Mouse (Mus musculus) retina, postnatal 7 days (tissue): ENCODE measurements at regions not wholly inside any gene's neighbourhood (a gene's known extent, or its start where the extent isn't known, plus 50 kb on each side); places are given as distances from the start of the nearest gene placed in this dataset.
A peak's percentile ranks its signal among the peaks of the same experiment; 100 is the strongest.

ENCODE experiments used
- DNase-seq: peaks from one replicate; pipeline ENCODE4 v3.0.0-alpha.2; 2012; ENCODE audit warnings: low read depth, low spot score

DNA sequence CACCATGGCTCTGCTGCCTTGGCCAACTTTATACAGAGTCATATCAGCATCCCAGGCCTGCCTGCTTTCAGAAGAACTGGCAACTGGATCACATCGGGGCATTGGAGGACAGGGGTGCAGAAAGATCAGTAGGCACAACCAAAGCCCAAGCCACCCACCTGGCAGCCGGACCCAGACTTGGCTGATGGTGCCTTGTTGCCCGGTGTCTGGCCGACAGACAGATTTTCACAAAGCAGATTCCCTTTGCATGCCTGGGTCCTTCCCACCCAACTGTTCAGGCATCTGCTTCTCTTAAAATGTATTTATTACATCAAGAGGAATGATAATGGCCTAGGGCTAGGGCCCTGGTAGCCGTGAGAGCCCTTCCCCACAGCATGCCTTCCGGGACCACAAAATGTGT lies 96.2 kb downstream of the Gm26897 start:
- no peak for DNase-seq

DNA sequence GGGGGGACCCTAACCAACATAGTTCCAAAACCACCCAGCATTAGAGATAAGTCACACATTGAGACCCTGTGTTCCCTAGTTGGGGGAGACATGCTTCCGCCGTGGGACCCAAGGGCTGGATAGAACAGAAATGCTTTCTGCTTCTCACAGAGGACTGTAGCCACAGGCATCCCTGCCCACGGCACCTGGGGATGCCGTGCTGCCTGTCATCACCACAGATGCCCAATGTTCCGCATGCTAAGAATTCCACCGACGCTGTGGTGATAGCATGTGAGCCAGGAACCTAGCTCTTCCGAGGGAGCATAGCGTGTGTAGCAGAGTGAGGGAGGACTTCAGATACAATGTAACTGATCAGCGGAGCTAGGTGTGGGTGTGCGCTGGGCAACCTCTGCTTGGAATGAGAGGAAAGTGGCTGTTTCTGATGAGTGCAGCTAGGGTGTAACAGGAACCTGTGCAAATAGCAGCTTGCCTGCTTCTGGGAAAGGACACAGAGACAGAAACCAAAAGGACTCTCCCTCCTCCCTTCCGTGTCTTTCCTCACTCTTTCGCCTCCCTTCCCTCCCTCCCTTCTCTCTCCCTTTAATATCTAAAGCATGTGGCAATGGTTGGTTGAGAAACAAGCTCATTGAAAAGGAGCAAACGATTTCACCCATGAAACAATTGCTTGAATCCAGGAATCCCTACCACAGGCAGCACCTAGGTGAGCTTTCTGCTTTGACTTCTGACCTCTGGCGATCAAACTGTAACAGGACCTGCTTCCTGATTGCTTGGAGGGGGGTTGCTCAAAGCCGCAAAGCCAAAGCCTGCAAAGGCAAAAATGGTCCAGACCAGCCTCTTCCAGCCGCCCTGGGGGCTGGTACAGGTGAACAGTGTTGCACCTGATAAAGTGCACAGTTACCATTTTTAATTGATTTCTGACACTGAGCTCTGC lies 102.3 kb downstream of the Gm26897 start:
- no peak for DNase-seq

DNA sequence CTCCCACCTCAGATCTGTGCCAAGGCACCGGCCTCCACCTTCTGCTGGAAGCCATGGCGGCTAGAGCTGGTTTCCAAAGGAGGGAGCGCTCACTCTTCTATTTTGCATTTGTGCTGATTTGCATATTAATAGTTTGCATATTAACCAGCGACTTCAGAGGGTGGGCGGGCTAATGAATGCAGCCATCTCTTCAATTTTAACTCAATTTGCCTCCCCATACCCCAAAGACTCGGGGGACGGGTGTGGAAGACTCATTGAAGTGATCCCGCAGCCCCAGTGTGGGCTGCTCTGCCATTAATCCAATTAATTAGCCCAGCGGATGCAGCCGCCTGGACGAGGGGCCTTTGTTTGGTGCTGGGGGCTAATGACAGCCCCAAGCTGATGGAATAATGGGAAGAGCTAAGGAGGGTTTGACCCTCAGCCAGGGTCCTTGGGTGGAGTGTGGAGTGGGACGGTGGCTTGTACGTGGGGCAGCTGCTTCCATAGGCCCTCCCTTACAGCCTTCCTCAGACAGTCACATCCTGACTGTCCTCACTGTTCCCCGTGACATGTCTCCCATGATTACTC lies 103.0 kb downstream of the Gm26897 start:
- no peak for DNase-seq

DNA sequence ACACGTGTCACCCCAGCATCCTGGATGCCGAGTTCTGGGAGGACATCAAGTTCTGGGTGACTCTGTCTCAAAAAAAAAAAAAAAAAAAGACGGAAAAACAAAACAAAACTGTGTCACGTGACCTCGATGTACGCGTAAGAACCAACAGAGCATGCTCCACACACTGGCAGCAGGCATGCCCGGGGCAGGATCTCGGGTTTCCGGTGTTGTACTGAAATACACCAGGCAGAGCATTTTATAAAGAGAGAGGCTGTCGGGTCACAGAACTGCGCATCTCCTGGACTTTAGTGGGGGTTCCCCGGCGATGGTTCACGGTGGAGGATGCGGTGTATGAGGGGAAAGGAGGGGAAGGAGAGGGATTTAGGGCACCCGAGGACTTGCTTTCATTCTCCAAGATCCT lies 108.7 kb downstream of the Gm26897 start:
- DNase-seq, result no peak

DNA sequence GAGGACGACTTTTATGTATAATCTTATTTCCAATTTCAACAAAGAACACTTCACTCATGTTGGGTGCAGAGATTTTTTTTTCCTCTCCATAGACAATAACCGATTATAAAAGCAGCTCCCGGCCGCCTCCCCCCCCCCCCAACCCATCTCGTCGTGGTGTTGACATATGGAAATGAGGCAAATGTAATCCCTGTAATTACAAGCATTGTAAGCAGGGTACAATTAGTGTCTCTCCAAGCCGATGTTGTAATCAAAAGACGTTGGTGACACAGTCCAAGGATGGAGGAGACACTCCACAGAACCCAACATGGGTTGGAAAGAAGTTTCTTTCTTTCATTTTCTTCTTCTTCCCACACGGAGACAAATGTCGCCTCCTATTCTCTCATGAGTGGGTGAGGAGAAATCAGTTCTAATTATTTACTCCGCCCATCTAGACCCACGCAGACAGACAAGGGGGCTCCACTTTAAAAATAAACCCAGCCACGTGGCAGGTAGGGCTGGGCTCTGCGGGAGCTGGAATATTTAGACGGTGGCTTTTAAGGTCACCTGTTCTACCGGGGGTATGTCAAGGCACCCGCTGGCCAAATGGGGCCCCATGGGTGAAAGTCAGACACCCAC lies 110.0 kb downstream of the Gm26897 start:
- DNase-seq, result no peak

DNA sequence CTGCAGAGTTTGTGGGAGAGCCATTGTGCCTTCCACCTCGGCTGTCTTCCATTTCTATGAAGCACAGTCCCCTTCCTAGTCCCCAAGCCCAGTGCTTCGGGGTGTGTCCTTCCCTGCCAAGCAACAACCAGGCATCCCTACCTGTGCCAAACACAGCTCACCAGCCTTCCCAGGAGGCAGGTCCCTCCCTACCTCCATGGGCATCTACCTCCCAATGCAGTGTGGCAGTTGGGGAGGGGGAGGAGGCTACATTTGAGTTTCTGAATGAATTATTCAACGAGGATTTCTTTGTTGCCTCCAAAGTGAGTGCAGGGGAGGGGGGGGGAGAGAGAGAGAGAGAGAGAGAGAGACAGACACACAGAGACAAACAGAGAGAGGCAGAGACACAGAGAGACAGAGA lies 110.8 kb downstream of the Gm26897 start:
- no peak for DNase-seq

DNA sequence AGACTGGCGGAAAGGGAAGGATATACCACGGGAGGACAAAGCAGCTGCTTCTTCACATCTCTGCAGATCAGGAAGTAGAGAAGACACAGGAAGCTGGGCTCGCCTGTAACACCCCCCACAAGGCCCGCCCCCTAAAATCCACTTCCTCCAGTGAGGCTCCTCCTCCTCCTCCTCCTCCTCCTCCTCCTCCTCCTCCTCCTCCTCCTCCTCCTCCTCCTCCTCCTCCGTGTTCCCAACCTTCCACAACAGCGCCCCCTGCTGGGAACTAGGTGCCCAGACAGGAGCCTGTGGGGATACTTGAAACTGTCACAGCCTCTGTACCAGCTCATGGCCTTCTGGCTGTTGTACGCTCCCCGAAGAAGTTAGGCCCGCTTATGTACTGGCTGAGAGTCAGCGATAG lies 115.2 kb downstream of the Gm26897 start:
- no peak for DNase-seq

DNA sequence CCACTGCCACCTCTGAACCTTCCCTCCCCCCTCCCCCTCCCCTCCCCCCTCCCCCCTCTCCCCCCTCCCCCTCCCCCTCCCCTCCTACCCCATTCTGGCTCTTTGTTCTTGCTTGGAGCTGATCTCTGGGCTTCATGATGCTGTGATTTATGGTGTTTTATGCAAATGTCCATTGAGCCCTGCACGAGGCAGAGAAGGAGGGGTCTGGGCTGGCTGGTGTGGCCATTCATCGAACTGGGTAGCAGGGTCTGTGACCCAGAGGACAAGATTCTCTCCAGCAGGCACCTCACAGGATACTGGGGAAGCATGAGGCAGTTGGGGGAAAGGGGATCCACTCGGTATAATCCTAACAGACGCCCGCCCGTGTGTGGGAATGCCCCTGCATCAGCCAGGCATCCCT lies 119.0 kb downstream of the Gm26897 start:
- no peak for DNase-seq

DNA sequence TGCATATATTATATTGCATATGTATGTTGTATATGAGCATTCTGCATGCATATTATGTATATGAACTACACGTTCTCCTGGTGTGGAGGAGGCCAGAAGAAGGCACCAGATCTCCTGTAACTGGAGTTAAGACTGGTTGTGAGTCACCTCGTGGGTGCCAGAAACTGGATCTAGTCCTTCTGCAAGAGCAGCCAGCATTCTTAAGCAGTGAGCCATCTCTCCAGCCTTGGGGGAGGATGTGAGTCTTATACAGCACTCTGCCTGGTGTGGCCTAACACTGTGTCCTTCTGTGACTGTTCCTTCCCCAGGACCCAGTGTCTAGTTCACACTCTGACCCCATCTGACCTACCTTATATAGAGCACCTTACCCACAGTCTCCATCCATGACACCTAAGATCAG lies 121.6 kb downstream of the Gm26897 start:
- no peak for DNase-seq

DNA sequence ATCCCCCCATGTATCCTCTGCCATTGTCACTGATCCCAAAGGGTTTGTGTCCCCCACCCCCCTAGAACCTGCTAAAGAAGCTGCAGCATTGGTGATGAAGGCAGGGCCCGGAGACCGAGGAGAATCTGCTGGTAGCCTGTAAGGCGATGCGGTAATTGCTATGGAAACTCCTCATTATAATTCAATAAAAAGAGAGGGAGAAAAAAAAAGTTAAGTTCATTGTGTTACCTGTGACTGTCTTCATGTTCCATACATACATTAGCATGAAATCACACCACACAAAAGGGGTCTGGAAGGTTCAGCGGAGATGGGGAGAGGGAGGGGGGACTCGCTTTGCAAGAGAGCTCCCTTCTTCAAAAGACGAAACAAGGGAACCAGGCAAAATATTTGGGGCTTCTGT lies 123.5 kb downstream of the Gm26897 start:
- DNase-seq, result no peak

DNA sequence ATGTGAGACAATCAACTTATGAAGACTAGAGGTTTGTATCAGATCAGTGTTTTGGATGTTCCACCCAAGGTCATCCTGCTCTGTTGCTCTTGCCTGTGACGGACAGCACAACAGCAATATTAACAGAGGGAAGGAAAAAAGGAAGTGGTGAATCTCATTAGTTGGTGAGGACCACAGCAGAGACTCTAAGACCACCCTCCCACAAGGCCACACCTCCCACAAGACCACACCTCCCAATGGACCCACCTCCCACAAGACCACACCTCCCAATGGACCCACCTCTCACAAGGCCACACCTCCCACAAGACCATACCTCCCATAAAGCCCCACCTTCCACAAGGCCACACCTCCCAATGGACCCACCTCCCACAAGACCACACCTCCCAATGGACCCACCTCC lies 126.7 kb downstream of the Gm26897 start:
- DNase-seq, result no peak

DNA sequence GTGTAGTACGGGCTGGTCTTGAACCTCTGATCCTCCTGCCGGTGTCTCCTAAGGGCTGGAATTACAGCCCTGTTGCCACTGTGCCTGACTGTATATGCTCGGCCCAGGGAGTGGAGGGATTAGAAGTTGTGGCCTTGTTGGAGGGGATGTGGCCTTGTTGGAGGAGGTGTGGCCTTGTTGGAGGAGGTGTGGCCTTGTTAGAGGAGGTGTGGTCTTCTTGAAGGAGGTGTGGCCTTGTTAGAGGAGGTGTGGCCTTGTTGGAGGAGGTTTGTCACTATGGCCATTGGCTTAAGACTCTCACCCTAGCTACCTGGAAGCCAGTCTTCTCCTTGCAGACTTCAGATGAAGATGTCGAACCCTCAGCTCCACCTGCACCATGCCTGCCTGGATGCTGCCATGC lies 128.6 kb downstream of the Gm26897 start:
- DNase-seq, result no peak

DNA sequence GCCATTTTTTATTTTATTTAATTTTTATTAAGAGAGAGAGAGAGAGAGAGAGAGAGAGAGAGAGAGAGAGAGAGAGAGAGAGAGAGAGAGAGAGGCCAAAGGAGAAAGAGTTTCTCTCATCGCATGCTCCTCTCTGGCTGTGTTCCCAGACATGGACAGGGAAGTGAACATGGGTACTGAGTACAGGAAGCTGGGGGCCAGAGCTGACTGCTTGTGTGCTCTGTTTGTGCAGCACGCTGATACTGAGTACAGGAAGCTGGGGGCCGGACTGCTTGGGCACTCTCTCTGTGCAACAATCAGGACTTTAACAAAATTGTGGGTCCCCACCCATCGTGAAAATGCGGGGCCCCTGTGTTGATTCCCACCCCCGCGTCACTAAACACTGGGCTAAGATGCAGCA lies 130.2 kb downstream of the Gm26897 start:
- DNase-seq, result no peak

DNA sequence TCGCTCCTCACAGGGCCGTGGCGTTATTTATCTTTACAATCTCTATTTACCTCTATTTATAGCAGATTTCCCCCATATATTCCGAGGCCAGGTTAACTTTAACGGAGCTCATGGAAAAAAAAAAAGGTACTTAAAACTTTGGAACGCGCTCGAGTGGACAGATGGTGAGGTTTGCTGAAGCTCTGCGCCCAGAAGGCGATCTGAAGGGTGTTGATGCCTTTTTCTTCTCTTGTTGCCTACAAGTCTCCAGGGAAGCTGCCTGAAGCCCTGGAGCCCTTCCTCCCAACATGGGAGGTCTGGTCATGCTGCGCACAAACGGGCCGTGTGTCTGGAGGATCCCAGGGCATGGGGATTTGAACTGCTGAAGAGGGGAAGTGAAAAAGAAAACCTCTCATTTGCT lies 130.9 kb downstream of the Gm26897 start:
- no peak for DNase-seq

DNA sequence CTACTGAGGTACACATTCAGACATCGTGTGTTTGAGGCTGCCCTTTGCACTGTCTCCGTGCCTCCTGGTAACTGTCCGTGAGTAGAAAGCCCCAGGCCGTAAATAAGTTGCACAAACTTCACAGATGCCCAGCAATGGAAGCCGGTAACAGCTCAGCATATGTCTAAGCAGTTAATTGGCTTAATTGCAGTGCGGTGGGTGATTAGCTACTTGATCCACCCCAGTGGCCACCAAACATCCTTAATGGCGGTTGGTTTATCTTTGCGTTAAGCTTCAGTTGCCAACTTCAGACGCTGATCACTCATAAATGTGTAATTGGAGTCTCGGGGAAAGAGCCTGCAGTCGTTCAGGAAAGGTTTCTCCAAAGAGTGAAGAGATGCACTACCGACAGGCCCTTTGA lies 135.3 kb downstream of the Gm26897 start:
- DNase-seq, result peak; percentile 51

DNA sequence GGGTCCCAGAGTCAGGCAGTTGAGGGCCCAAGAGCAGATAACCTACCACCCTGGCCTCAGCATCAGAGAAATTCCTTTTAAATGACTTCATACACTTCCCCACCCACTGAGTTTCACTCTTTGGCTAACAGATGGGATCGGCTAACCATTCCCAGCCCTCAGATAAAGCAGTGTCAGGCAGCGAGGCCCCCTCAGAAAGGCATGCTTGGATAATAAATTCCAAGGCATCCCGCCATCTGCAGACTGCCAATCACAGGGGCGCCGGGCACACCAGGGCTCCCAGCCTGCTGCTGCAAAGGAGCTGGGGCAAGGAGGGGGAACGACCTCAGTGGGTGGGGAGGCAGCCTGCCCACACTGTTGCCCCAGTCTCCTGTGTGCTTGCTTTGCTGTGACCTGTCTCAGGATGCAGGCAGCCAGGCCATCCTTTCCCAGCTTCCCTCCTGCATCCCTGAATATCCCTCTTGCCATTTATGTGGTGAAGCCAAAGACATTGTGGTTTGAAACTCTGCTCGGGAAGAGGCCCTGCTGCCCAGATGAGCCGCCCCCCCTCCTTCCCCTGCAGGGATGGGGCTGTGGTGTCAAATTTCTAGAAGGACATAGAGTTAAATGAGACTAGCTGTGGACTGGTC lies 143.6 kb downstream of the Gm26897 start:
- no peak for DNase-seq

DNA sequence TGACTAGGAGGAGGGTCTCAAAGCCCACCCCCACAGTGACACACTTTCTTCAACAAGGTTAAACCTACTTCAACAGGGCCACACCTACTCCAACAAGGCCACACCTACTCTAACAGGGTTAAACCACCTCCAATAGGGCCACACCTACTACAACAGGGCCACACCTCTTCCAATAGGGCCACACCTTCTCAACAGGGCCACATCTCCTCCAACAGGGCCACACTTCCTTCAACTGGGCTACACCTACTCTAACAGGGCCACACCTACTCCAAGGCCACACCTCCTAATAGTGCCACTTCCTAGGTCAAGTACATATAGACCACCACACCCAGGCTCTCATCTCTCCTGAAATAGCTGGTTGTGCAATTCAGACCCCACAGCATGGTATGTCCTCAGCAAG lies 145.3 kb downstream of the Gm26897 start:
- DNase-seq, result no peak

DNA sequence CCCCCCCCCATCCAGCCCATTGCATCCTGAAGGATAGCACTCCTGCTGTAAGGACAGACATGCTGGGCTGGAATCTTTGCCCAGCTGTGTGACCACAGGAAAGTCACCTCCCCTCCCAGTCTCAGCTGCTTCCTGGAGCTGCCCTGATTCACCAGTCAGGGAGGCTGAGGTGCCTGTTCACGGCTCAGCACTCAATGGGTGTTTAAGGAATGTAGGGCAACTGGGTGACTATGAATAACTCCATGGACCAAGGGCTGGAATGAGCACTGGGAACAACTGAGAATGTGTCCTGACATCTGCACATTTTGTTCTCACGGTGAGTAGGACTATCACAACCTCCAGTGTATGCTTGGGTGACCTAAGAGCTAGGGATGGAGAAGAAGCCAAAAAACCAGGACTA lies 146.5 kb downstream of the Gm26897 start:
- no peak for DNase-seq

DNA sequence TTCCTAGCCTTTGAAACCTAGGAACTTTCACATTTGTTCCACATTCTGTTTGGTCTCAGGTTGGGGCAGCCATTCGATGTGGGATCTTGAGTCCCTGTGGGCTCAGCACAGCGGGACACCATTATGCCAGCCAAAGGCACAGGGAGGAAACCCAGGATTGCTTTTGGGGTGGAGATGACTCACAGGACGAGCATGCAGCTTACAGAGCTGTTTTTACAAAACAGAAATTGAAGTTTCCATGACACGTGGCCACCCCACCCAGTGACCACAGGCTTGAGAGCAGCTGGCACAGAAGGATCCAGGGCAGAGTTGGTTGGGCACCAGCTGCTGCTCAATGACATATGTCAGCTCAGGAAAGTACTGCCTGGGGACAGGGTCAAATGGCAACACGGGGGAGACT lies 147.8 kb downstream of the Gm26897 start:
- no peak for DNase-seq

DNA sequence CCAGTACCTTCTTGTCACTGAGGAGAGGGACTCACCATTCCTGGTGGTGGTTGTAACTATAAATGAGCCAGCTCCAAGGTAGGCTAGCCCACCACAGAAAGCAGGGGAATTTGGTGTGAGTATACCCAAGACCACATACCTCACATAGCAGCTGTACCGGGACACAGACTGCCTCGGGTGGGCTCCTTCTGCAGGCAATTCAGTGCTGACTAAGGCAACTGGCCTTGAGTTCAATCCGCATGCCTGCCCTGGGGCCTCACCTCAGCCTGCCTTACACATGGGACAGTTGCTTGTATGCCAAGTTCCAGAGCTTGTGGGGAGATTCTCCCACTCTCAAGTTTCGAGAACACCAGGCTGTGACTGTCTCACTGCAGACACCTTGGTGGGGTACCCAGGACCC lies 153.6 kb downstream of the Gm26897 start:
- no peak for DNase-seq

DNA sequence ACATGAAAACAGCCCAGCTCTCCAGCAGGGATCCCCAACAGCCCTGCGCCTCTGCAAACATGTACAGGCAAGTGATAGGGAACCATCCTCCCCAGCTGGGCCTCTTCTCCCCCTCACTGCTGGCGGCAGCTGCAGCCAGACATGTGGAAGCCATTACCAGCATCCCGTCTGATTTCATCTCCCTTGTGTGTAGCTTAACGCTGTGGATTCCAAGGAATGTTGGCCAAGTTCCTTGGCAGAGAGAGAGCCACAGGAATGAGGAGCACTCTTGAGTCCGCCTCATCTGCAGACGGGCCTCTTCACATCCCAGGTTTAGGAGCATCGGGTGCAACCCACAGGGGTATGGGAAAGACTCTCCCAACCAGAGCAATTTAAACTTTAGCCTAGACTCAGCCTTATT lies 157.1 kb downstream of the Gm26897 start:
- no peak for DNase-seq

DNA sequence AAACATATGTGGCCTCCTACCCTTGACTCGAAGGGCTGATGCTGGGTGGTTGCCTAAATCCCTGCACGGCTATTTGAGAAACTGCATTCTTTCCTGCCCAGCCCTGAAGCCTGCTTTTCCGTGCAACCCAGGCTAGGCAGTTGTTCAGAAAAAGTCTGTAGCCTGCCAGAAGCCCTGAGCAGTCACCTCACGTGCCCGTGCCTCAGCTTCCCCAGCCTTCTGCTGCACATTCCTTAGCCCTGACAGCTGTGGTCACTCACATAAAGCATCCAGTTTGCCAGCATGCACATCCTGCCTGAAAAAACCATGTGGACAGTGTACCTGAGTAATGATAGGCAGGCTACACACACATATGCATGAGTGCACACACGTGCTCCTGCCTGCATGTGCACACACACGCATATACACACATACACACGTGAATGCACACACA lies 157.6 kb downstream of the Gm26897 start:
- DNase-seq, result no peak

DNA sequence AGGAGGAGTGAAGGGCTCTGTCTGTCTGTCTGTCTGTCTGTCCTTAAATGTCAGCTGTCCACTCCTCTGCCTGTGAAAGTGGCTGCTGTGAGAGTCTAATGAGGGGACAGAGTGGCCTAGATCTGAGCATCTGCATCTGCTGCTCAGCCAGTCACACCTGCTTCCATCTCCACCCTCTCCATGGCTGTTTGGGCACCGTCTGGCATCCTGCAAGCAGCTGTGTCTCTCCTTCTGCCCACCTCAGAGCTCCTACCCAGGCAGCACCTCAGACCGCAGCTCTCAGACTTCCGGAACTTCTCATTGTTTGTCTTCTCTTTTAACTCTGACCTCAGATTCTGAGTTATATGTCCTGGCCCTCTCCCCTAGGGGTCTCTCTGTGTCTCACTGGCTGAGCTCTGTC lies 159.2 kb downstream of the Gm26897 start:
- DNase-seq, result no peak
